Mouse (Mus musculus): ENCODE measurements around the gene Kctd5.
"Not testable (repeated sequence)": the region's sequence is repeated elsewhere in the genome, so short reads cannot be mapped to it uniquely, and the experiment has no call there.

Gene Kctd5

GRCm38 (mm10) chr17:24072919-24073696 is at the start of gene Kctd5:
Gene Kctd5, minus strand, starts transcription at chr17:24073485.
- peak; percentile 94 for DNase-seq (ENCODE audit: low read depth)

- no peak for DNase-seq (ENCODE audit: low read depth)
Measured at GRCm38 (mm10) chr17:24119446-24119845, 46.2 kb upstream of the Kctd5 start.

- DNase-seq (ENCODE audit: low read depth), result no peak
Measured at GRCm38 (mm10) chr17:24113031-24113430, 39.7 kb upstream of the Kctd5 start.

- no peak for DNase-seq (ENCODE audit: low read depth)
Measured at GRCm38 (mm10) chr17:24111256-24111655, 38.0 kb upstream of the Kctd5 start.

- no peak for DNase-seq (ENCODE audit: low read depth)
Measured at GRCm38 (mm10) chr17:24108896-24109295, 35.6 kb upstream of the Kctd5 start.

- no peak for DNase-seq (ENCODE audit: low read depth)
Measured at GRCm38 (mm10) chr17:24105111-24105510, 31.8 kb upstream of the Kctd5 start.

- DNase-seq (ENCODE audit: low read depth), result no peak
Measured at GRCm38 (mm10) chr17:24098354-24098753, 25.1 kb upstream of the Kctd5 start.

- no peak for DNase-seq (ENCODE audit: low read depth)
Measured at GRCm38 (mm10) chr17:24090575-24090974, 17.3 kb upstream of the Kctd5 start.

GRCm38 (mm10) chr17:24086399-24086798 is 13.1 kb upstream of the Kctd5 start:
- not testable (repeated sequence) for DNase-seq (ENCODE audit: low read depth)

GRCm38 (mm10) chr17:24084593-24084992 is 11.3 kb upstream of the Kctd5 start:
- DNase-seq (ENCODE audit: low read depth), result no peak

GRCm38 (mm10) chr17:24077101-24077500 is 3.8 kb upstream of the Kctd5 start:
- DNase-seq (ENCODE audit: low read depth), result no peak

- no peak for DNase-seq (ENCODE audit: low read depth)
Measured at GRCm38 (mm10) chr17:24069531-24069930, 3.8 kb downstream of the Kctd5 start.

- no peak for DNase-seq (ENCODE audit: low read depth)
Measured at GRCm38 (mm10) chr17:24068271-24068670, 5.0 kb downstream of the Kctd5 start.

GRCm38 (mm10) chr17:24062459-24063155 is 10.7 kb downstream of the Kctd5 start:
- no peak for DNase-seq (ENCODE audit: low read depth)

GRCm38 (mm10) chr17:24057730-24058245 is 15.5 kb downstream of the Kctd5 start:
- no peak for DNase-seq (ENCODE audit: low read depth)

- no peak for DNase-seq (ENCODE audit: low read depth)
Measured at GRCm38 (mm10) chr17:24056636-24057625, 16.4 kb downstream of the Kctd5 start.

- no peak for DNase-seq (ENCODE audit: low read depth)
Measured at GRCm38 (mm10) chr17:24049008-24049407, 24.3 kb downstream of the Kctd5 start.

GRCm38 (mm10) chr17:24048053-24048452 is 25.2 kb downstream of the Kctd5 start:
- no peak for DNase-seq (ENCODE audit: low read depth)

GRCm38 (mm10) chr17:24046026-24046425 is 27.3 kb downstream of the Kctd5 start:
- DNase-seq (ENCODE audit: low read depth), result no peak

- no peak for DNase-seq (ENCODE audit: low read depth)
Measured at GRCm38 (mm10) chr17:24045608-24046007, 27.7 kb downstream of the Kctd5 start.

GRCm38 (mm10) chr17:24044482-24044881 is 28.8 kb downstream of the Kctd5 start:
- DNase-seq (ENCODE audit: low read depth), result no peak

GRCm38 (mm10) chr17:24037844-24038243 is 35.4 kb downstream of the Kctd5 start, which contains the start of gene Prss27:
Gene Prss27, plus strand, starts transcription at chr17:24038144.
- DNase-seq (ENCODE audit: low read depth), result no peak

Data from c-Kit-positive CD71-positive TER-119-negative erythroid progenitor cells, embryonic 14.5 days (primary cell).